Mouse (Mus musculus): Measurements from ENCODE around the gene Fastk.

Gene Fastk

DNA sequence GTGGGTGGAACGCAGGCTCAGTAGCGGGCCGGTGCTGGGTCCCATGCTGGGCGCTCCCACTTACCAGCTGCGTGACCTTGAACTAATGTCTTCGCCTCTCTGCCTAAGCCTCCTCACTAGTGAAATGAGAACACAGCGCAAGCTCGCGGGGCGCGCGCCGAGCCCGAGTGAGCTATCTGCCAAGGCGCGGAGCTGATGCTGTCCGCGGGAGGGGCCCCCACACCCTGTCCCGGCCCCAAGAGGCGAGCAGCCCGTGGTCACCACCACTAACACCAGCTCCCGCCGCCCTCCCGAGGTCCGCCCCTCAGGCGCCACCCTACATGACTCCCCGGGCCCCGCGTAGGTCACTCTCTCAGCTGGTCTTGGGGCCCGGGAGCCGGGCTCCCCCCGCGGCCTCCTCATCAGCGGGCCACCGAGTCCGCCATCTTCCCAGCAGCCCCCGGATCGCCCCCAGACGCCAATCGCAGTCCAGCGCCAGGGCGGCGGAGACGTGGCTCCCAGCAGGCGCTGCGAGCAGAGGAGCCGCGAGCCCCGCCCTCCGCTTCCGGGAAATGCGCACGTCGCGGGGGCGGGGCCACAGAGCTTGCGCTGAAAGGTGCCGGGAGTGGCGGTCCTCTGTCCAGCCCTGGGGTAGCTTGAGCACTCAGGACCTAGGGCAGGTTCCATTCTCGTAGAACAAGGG is at the start of gene Fastk:
Gene Fastk (minus strand): TSS at position 542 of the 682 bp plus-strand sequence.
- DNase-seq (ENCODE audit: low spot score) = peak; percentile 97

DNA sequence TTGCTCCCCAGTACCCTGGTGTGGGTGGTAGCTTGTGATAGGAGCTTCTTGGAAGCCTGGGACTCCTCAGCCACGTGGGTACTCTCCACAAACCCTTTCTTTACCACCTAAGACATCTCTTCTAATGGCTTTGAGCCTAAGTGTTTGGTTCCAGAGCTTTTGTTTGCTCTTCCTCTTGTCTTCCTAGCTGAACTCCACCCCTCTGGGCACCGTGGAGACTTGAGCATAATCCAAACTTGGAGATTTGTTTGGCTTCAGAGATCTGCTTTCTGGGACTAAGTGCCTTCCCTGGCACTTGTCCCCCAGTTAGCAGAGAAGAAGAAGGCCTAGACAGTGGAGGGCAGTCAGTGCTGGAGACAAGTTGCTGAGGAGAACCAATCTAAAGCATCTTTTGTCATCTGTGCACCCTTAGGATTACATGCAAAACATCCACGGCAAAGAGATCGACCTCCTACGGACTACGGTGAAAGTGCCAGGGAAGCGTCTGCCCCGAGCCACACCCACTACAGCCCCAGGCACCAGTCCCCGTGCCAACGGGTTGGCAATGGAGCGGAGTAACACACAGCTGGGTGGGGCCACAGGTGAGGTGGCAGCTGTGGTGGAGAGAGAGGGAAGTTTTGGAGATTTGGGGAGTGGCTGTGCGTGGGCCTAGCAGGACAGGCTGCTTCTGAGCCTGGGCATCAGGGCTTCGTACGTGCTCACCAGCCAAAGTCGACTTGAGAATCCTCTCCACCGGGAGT is 47.6 kb upstream of the Fastk start:
- DNase-seq (ENCODE audit: low spot score) = no peak

DNA sequence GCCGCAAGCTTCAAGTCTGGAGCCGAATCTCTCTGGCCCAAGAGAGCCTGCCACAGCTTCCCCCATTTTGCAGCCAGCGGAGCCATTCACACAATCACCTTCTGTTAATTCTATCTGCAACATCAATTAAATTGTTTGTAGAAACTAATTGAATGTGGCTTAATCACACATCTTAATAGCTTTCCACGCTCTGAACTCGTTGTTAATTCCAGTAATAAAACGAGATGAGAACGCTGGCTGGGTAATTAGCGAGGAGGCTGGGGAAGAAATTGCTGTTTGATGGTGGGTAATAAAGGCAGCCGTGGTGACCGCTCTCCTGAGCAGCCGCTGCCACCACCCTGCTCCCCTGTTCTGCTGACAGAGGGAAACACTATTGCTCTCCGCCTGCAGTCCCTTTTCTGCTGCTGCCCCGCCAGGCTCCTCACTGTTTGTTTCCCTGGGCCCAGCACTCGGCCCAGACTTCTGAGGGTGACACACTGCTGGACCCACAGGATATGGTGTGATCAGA is 45.4 kb upstream of the Fastk start:
- DNase-seq (ENCODE audit: low spot score) = no peak

DNA sequence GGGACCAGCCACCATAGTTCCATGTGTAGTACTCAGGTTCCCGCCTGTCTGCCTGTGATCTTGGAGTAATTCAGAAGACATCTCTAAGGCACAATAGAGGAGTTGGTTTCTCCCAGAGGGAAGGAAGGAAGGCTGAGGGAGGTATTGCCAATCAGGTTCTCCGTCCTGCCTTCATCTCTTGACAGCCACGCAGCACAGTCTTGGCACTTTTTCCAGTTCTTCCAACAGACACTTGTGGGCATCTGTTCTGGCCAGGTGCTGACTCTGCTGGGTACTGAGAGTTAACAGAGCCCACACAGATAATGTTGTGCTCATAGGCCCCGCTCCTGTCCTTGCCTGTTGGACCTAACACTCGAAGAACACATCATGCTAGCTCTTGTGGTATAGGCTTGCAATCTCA is 41.7 kb upstream of the Fastk start:
- no peak for DNase-seq (ENCODE audit: low spot score)

DNA sequence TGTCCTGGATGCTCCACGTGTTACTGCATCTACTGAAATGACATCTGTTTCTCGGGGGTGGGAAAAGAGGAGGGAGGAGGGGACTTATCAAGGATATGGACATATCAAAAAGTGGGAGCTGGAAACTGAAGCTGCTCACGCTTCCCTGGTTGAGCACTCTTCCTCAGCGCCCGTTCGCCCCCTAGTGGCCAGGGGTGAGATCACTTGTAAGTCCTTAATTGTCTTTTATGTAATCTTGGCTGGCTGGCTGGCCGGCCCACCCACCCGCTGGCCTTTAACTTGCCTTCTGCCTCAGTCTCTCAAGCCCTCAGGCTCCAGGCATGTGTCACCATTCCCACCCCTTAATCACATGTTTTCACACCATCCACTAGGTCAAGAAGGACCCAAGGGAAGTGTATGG is 41.0 kb upstream of the Fastk start:
- DNase-seq (ENCODE audit: low spot score) = peak; percentile 96

DNA sequence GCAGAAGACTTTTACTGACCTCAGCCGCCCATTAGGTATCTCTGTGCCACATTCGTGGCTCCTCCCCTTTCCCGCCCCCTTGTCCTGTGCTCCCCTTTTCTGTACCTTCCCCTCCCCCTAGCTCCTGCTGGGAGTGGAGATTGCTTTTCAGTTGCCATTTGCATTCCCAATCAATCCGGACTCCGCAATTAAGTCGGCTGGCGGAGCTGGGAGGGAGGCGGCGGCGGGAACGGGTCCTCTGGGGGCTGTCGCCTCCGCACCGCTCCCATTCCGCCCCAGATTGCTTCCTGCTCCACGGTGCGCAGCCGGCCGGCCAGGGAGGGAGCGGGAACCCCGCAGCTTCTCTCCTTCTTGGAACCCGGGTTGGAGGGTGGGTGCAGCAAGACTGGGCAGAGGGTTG is 39.9 kb upstream of the Fastk start:
- no peak for DNase-seq (ENCODE audit: low spot score)

DNA sequence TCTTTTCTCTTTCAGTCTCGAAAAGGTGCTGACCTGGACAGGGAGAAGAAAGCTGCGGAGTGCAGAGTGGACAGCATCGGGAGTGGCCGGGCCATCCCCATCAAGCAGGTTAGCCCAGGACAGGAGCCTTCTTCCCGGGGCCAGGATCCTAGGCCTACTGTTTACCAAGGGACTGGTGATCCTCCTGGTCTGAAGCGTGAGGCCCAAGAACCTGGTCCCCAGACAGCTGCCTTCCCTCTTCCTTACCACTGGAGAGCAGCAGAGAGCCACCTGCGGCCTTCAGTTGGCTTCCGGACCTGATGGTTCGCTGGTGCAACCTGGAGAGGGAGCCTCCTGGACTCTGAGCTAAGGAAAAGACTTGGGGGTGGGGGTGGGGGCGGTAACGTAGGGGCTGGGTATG is 38.2 kb upstream of the Fastk start:
- DNase-seq (ENCODE audit: low spot score) = peak; percentile 77

DNA sequence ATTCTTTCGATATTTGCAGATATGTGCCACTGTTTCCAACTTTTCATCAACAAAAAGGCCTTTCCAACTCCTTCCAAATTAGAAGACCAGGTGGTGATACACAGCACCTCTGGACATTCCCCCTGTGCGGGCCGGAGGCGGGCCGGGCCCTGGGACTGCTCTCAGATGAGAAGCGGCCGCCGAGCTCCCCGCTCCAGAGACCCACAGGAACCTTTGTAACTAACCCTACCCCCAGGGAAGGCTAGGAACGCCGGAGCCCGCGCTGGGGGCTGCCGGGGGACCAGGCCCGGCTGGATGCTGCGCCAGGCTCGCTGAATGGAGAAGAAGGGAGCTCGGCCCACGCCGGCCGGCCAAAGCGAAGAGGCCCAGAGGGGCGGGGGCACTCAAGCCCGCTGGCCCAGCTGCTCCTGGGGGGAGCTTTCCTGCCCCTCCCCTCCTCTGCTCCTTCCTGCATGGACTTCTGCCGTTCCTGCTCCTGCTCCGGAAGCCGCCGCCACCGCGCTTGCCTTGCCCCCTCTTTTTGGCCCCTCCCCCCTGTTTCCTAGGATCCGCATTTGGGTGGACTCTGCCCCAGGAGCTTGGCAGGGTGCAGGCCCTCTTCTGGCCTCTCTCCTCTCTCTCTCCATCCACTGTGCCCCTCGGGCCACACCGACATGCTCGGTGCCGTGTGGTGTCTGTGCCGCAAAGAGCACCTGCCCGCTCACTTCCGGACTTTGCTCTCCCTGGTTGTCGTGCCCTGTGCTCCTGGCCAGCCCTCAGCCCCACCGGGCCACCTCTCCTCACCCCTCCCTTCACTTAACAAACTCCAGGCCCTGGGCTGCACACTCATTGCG is 37.4 kb upstream of the Fastk start:
- DNase-seq (ENCODE audit: low spot score) = no peak

DNA sequence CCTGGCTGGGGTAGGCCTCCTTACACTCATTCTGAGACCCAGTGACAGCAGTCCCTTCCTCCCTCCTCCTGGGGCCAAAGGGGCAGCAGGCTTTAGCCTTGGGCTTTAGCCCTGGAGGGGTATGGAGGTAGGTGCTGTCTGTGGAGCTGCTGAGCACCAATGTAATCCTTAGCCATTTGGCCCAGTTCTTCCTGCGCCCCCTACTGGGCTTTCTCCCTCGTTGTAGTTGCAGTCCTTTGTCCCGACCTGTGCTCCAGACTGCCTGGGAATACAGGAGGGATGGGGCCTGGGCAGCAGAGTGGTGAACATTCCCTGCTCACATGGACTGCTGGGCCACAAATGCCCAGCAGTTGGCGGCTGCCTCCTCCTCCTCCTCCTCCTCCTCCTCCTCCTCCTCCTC is 36.6 kb upstream of the Fastk start:
- peak; percentile 85 for DNase-seq (ENCODE audit: low spot score)

DNA sequence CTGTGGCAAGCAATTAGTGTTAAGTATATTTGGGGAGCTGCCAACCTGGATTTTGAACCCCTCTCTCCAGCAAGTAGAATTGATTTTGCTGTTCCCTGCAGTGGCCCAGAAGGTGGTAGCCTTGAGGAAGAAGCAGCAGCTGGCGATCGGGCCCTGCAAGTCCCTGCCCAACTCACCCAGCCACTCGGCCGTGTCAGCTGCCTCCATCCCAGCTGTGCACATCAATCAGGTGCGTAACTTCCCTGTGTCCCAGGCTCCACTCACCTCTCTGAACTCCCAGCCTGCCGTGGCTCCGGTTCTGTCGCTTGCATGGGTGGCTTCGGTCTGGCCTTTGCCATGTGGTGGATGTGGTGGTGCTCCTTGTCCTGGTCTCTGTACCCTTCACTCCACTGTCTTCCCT is 32.8 kb upstream of the Fastk start:
- DNase-seq (ENCODE audit: low spot score) = no peak

DNA sequence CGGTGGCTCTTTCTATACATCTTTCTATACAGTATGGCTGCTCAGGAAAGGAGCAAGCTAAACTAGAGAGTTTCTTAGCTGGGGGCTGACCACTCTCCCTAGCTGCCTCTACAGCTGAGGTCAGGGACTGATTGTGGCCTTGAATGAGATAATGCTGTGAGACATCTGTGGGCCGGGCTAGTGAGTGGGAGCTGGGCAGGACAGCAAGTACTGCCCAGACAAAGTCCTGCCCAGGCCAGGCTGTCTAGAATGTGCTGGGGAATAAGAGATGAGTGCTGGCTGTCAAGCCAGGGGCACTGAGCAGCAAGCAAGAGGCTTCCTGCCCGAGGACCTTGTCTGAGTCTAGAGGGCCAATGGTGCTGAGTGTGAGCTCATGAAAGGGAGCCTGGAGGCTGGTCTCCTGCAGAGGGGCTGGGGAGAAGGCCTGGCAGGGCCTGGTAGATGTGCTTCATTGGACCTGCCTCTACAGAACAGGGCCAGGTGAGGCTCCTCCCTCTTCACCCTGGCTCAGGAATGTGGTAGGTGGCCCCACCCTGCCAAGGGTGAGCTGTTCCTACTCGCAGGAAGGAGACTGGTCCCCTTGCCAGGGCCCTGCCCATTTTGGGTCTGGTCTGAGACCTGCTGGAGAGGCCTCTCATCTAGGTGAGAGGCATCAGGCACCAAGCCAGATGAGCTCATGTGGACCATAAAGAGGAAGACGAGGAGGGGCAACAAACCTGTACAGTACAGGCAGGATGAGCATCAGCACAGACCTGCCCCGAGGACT is 30.6 kb upstream of the Fastk start:
- DNase-seq (ENCODE audit: low spot score) = peak; percentile 72

DNA sequence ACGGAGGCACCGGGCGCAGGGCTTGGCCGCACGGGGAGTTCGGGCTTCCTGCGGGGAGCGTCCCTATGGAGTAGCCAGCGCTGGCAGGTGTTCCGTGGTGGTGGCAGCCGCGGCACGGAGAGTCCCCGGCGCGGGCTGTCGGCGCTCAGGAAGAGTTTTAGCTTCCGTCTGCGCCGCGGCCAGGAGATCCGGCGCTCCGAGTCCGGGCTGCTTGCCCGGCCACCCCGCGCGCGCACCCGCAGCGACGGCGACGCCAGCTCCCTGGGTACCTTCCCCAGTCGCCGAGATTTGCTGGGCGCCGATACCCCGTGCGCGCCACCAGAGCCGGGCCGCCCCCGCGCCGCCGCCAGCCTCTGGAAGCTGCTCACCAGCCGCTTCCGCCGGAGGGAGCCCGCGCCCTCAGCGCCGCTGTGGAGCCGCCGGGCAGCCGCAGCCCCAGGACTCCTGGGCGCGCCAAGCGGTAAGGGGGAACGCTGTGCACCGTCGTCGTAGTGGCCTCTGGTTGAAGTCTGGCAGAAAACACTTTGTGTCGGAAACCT is 29.7 kb upstream of the Fastk start:
- peak; percentile 85 for DNase-seq (ENCODE audit: low spot score)

DNA sequence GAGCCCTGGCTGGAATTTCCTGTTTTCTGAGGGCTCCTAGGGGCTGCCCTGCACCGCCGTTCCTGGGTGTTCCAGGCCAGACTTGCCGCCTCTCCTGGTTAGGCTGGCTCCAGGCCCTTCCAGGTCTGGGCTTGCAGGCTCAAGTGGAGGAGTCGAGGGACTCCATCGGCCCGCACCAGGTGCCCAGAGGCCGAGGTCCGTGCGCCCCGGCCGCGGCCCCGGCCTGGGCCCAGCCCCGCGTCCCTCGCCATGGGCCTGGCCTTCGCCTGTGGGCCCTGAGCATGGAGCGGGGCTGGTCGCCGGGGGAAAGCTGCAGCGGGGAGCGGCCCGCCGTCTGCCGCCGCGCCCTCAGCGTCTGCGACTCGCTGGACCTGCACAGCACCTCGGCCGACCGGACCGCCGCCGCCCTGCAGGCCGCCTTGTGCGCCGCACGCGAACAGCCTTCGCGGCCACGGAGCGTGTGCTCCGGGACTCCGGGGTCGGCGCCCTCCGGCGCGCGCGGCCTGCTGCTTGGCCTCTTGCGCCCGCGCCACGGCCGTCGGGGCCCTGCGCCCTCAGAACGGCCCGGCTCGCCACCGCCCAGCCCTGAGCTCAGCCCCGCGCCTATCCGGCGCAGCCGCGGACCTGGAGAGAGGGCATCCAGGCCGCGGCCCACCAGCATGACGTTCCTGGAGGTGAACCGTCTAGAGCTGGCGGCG is 29.1 kb upstream of the Fastk start:
- peak; percentile 64 for DNase-seq (ENCODE audit: low spot score)

DNA sequence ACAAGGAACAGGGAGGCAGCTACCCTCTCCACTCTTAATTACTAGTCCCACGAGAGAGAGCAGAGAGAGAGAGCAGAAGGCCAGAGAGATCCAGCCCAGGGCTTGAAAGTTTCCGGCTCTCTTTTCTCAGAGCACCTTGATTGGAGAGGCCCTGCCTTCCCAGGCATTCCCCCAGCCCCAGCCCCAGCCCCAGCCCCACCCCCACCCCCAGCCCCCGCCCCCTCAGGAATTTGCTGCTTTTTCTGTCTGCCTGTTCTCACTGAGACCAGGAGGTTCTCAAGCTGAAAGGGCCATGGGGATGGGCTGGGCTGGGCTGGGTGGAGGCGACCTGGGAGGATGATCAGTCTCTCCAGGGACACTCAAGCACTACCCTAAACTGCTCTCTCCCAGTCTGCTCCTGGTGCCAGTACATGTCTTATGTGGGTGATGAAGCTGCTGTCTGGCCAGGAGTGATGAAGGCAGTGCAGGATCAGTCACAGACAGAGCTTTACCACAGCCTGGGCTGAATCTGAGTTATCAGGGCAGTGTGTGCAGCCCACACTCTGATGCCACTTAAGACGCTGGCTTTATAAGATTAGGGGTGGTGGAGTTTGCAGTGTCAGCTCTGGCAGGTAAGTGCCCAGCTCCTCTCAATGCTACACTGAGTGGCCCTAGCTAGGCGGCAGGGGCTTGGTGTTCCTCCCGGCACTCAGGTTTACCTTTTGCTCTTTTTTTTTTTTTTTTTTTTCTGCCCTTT is 28.0 kb upstream of the Fastk start:
- no peak for DNase-seq (ENCODE audit: low spot score)

DNA sequence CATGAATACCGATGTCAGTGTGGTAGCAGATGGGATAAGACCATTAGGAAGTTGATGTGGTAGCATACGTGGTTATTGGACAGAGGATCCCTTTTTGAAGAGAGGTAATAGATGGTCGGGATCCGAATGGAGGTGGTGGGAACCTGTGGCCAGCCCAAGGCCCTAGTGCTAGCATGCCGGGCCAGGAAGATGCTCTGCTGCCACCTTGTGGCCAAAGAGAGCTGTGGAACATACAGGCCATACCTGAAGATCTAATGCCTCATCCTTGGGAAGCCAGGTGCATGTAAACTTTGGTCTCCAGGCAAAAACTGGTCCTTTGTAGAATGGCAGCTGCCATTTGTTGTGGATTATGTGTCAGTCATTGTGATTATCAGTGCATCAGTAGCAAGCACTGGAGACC is 25.5 kb upstream of the Fastk start:
- DNase-seq (ENCODE audit: low spot score) = peak; percentile 86

DNA sequence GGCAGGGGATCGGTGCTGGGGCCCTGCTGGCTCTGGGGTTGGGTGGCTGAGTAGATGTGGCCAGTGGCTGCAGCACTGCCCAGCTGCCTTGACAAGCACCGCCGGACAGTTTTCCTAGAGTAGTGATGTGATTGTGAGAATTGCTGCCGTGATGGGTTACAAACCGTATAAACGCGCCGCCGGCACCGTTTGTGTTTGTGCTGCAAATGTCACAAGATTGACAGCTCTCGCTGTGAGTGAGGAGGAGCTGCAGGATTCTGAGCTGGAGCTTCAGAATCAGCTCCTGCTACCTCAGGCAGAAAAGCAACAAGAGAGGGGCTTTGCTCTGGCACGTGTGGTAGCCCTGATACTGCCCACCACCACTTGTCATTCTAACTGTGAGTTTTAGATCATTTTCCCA is 21.7 kb upstream of the Fastk start:
- no peak for DNase-seq (ENCODE audit: low spot score)

DNA sequence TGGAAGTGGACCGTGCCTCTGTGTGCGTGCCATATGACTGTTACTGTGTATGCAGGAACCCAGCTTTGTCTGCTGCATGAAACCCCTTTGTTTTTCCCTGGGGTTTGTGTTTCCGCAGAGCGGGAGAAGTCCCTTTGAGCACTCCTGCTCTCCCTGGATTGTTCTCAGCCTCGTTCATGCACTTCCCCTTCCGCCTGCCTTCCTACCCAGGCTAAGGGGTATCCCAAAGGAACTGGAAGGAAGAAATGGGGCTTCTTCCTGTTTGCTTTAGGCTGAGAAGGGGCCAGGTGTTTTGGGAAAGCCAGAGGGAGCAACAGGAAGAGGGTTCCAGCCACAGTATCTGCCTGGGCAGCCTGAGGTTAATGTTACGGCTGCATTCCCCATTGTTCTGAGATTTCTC is 10.5 kb upstream of the Fastk start:
- DNase-seq (ENCODE audit: low spot score) = no peak

DNA sequence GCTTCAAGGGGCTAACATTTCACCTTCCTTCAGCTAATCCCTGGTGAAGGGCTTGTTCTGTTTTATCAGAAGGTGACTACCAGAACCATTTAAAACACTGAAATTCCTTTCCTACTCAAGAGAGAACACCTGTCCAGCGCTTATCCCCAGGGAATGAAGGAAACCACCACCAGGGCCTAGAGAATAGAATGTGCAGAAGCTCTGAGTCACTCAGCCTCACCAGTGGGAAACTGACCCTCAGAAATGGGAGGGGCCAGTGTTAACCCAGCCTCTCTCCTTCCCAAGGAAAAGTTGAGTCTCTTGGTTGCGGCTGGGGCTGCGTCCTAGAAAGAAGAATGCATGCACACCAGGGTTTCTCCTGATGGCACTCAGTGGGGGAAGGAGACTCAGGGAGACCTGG is 10.0 kb upstream of the Fastk start:
- no peak for DNase-seq (ENCODE audit: low spot score)

DNA sequence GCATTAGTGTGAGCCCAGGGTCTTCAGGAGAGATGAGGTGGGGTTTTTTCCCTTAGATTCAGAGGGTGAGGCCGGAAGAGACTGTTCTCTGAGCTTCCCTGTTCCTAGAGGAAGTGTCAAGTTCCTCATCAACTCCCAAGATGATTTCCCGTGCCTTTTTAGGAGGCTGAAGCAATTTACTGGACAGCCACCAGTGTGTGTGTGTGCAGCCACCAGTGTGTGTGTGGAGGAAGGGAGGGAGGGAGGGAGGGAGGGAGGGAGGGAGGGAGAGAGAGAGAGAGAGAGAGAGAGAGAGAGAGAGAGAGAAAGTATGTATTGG is 8.9 kb upstream of the Fastk start:
- no peak for DNase-seq (ENCODE audit: low spot score)

DNA sequence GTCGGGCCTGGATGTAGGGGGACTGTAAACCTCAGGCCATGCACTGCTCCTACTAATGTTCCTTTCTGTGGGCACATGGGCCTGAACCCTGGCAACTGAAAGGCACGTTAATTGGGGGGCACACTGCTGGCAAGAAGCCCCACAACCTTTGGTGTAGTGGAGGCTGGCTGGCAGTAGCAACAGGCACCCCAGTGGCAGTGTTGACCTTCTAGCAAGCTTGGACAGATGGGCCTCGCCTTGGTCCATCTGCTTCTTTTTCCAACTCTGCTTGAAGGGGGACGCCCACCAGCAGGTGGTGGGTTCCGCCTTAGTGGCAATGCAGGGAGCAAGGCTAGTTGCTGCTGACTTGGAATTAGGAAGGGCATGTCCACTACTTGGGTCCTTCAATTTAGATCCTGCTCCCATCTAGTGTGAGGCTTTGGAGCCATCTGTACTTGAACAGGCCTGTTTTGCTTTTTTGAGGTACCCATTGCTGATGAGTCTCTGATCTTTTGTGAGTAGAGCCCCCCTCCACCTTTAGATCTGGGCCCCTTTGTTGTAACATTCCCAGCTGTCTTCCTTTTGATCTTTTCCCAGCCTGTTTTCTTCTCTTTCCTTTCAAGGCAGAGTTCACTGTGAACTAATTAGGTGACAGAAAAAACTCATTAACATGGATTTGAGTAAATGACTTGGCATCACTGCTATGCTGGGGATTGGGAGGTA is 8.3 kb upstream of the Fastk start:
- DNase-seq (ENCODE audit: low spot score) = no peak
